Mouse (Mus musculus): Measurements from ENCODE around the gene Idi2.
"Not testable (repeated sequence)": the region's sequence is repeated elsewhere in the genome, so short reads cannot be mapped to it uniquely, and the experiment has no call there.

Idi2 gene

GRCm38 (mm10) chr13:8995990-8996786, 43.5 kb downstream of the Idi2 start, which contains the start of gene Gtpbp4:
TSS of gene Gtpbp4 (minus strand) at chr13:8996083.
- peak; percentile 99 for DNase-seq (ENCODE audit: low read depth, low spot score)

GRCm38 (mm10) chr13:8997221-8997620, 44.6 kb downstream of the Idi2 start:
- DNase-seq (ENCODE audit: low read depth, low spot score) = not testable (repeated sequence)

- DNase-seq (ENCODE audit: low read depth, low spot score) = no peak
Measured at GRCm38 (mm10) chr13:8999464-8999863, 46.8 kb downstream of the Idi2 start.

- no peak for DNase-seq (ENCODE audit: low read depth, low spot score)
Measured at GRCm38 (mm10) chr13:9003306-9003705, 50.6 kb downstream of the Idi2 start.
